Mouse (Mus musculus) cerebellum, postnatal 10 days (tissue): Measurements from ENCODE around the gene Chst13.

Experiments
- DNase-seq, 2 experiments: peaks; one replicate each; pipeline ENCODE4 v3.0.0; 2021; ENCODE audit warnings: mixed read lengths in 2 of 2

Gene Chst13

GRCm38 (mm10) chr6:90319475-90320191 is 5.4 kb downstream of the Chst13 start:
- DNase-seq, result peak; percentile 47 to 67

DNA sequence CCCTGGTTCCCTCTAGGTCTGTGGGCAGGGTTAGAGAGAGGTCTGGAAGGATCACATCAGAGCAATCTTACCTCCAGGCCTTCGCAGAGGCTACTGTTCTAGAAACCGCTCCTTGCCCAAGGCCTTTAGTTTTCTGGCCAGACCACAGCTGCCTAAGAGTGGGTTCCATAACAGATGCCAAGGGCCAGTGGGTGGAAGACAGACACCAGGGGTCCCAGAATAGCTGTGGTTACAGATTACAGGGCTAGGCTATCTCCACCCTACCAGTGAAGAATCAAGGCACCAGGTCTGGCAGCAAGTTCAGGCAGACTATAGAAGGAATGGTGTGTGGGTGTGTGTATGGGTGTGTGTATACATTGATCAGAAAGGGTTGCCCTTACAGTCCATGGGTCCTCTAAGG is 6.0 kb downstream of the Chst13 start:
- DNase-seq, result no peak

DNA sequence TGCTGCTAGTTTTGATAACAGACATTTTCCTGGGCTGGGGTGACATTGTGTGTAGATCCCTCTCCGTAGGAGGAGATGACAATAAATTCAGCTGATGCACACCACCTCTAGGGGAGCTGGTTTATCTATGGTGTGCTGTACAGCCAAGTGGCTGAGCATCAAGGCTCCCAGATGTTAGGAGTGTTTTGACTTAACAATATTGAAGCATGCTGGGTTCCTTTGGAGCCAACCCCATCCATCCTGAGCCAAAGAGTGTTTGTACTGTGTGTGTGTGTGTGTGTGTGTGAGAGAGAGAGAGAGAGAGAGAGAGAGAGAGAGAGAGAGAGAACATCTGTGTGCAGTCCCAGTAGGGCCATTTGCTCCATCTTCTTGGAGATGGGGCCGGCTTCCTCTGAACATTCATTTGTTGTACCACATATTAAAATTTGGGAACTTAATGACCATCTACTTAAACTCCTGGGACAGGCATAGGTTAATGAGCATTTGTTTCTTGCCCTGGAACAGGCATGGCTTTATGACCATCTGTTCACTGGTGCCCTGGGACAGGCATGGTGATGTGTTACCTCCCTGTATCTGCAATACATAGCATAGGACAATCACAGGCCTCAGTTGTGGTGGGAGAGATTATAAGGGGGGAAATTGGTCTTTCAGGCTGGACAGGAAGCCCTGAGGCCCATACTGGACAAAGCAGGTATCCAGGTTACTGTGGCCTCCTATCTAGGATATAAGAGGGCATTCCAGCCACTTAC is 7.3 kb downstream of the Chst13 start:
- DNase-seq, result no peak

DNA sequence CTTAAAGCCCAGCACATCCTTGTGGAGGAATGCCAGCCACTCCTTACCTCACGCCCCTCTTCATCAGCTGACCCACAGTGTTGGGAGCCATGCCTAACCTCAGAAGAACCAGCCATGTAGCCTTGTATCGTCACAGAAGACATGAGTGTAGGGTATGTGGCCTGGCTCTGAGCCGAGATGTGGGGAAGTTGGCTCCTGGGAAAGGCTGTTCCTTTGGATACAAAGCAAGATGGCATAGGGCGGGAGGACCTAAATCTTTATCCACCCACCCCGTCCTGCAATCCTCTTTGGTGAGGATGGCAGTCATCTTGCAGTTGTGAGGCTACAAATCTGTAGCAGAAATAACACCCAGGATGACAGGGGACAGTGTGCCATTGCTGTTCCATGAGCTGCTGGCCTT is 9.0 kb downstream of the Chst13 start:
- DNase-seq, result no peak

DNA sequence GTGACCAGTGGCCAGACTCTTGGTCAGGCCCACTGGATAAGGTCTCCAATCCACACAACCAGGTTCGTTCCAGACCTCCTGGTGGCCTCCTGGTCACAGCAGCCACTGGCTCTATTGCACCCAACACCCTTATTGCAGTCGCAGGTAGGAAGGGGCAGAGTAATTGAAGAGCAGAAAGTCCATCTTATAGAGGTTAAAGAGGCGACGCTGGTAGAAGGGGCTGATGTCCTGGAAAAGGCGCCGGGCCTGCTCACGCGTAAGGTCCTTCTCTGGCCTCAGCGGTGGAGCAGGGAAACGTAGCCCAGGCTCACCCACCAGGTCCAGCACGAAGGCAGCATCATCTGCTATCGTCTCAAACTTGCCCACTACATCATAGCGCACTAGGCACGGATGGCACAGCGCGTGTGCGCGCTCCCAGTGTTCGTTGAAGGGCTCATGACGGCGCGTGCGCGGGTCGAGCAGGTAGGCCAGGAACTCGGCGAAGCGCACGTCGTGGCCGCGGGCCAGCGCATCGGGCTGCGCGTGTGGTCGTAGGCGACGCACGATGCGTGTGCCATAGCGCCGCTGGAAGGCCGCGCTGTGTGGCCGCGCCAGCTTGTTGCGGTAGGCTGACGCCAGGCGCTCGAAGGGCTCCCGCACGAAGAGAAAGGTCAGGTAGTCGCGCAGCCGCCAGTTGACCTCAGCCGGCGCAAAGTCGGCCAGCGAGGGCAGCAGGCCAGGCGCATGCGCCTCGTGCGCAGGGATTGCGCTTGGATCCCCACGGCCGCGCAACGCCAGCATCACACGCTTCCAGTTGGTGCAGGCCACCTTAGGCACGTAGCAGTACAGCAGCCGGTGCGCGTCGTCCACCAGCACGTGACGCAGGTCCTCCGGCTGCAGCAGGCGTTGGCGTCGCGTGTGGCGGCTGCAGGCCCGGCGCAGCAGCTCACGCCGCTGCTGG is 15.9 kb downstream of the Chst13 start:
- no peak for DNase-seq

DNA sequence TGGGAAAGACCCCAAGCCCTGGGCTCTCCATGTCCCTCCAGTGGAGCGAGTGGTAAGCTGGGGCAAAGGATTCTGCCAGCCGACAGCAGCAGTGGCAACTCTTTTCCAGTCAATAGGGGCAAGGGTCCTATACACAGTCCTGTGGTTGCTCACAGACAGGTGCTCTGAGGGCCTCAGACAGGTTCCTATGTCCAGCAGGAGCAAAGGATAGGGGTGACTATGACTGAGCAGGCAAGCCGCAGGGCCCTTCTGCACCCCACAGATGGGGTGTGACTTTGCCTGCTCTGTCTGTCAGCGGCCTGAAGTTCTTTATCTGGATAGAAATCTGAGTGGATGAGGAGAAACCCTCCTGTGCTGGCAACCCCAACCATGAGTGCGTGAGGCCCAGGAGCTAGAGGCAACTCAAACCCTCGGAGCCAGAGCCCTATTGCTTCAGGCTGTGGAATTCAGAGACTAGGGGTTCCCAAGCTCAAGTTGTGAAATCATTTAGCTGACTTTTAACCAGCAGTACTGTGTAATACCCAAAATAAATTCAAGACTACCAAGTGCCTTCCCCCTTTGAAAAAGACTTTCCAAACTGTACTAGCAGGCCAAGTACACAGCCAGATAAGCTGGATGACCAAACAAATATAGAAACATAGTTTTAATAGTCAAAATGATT is 18.5 kb downstream of the Chst13 start:
- no peak for DNase-seq

GRCm38 (mm10) chr6:90300919-90301318 is 24.1 kb downstream of the Chst13 start, which contains the start of gene BC048671:
BC048671 (plus strand) TSS chr6:90301219.
- no peak for DNase-seq

DNA sequence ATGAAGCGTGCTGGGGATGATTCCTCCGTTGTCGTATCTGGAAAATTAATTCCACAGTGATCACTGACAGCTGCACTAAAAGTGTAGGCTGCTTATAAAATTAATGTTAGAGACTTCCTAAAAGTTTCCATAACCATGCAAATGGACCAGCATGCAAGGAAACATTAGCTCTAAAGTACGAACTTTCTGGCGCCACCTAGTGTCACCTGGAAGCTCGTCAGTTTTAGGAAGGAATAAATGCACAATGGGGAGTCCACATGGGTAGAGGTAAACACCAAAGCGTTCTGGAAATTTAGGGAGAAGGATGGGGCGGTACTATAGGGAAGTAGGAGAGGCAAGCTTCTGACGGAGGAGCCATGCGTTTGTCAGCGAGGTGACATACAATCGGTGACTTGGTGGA is 36.7 kb downstream of the Chst13 start:
- peak; percentile 28 to 31 for DNase-seq
